Mouse (Mus musculus) heart, postnatal 36 days (tissue): ENCODE data around the gene Slc8a1. TPM values are rescaled to one million over a fixed set of nuclear protein-coding genes. Genes with fewer than 3 reads are reported as not detected.
A peak's percentile ranks its signal among the peaks of the same experiment; 100 is the strongest.

Source experiments
- DNase-seq, 2 experiments: peaks; one replicate each; pipeline ENCODE4 v3.0.0; 2021 to 2022
- intact Hi-C: fragments of 180-260 bp; cut with DNase I; formaldehyde crosslinking; loops from one replicate; pipeline ENCODE4 v1.15.1; 2025
- total RNA-seq, 2 experiments: library from RNA; stranded (reverse); gene quantifications; 2 replicates each; pipeline ENCODE4 v1.2.3; 2021

Gene Slc8a1
- total RNA-seq = 100 to 1,000 TPM; 392 to 411 TPM

GRCm38 (mm10) chr17:81738311-81738755, at the start of gene Slc8a1:
TSS of gene Slc8a1 (minus strand) at chr17:81738377.
- peak; percentile 45 to 46 for DNase-seq
- intact Hi-C loops = loop anchor here (5.0 kb wide), 1 partner anchor 39 kb away; no protein-coding TSS in a partner anchor

- intact Hi-C loops = loop anchor here (1.0 to 5.0 kb wide), 3 partner anchors 130 to 593 kb away; no protein-coding TSS in a partner anchor
- peak; percentile 51 to 58 for DNase-seq
Observed at GRCm38 (mm10) chr17:81787350-81787749, 49.2 kb upstream of the Slc8a1 start.

DNA sequence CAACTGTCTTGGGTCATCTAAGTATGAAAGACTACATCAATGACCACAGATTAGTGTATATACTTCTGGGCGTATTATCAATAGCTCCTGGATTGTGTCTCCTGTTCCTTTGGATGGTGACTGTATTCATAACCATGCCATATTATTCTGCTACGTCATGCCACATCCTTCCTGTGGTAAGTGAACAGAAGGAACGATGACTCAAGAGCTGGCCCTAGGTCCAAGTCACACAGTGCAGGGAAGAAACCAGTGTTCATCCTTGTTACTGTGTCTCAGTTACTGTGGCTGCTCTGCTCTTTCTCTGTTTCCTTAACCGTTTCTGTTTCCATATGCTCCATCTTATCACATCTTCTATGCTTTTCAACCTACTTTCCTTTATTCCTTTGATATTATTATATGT, 44.1 kb upstream of the Slc8a1 start:
- no peak for DNase-seq
- intact Hi-C loops = no loop called here

DNA sequence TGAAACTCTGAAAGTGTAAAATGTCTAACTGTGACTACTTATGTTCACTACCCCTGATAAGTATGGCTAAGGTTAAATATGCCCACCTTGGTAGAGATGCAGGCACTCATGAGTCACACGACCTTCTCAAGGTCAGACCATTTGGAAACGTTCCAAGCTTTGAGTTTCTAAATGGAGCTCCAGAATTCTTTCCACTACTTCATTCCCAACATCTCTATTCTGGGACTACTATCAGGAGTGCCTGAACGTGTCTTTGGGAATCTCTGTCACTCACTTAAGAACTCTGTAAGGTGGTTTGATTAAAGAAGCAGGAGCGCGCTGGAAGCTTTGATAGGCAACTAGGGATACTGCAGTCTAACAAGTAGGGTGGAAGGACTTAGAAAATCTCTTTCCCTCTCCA, 43.3 kb upstream of the Slc8a1 start:
- intact Hi-C loops = no loop called here

GRCm38 (mm10) chr17:81779883-81780282, 41.7 kb upstream of the Slc8a1 start:
- intact Hi-C loops = loop anchor here (5.0 kb wide), 1 partner anchor 43 kb away; the partner anchor contains the start of gene Slc8a1
- no peak for DNase-seq

More for the DNA sequence above, 43.3 kb upstream of the Slc8a1 start:
- peak; percentile 7 to 33 for DNase-seq

DNA sequence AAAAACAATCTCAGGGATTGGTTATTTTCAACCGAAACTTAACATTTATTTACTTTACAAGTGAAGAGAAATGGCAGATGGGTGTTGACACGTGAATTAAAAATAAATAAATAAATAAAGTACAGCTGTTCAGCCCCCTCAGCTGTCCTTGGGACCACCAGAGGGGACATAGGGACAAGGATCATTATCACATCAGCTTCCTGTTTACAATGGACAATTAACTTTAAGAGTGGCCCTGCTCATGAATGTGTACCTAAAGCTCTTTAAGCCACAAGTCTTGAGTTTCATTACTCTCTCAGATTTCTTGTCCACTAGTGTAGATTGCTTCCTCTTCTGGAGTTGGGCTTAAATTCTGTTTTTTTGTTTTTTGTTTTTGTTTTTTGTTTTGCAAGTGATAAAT, 12.5 kb upstream of the Slc8a1 start:
- intact Hi-C loops = no loop called here
- no peak for DNase-seq

GRCm38 (mm10) chr17:81743034-81743433, 4.9 kb upstream of the Slc8a1 start:
- no peak for DNase-seq
- intact Hi-C loops = no loop called here

GRCm38 (mm10) chr17:81740576-81740975, 2.4 kb upstream of the Slc8a1 start:
- intact Hi-C loops = no loop called here

GRCm38 (mm10) chr17:81737779-81738178, 398 bp downstream of the Slc8a1 start:
- no peak for DNase-seq
- intact Hi-C loops = loop anchor here (5.0 kb wide), 1 partner anchor 40 kb away; no protein-coding TSS in a partner anchor

More at GRCm38 (mm10) chr17:81740576-81740975, 2.4 kb upstream of the Slc8a1 start:
- no peak for DNase-seq

GRCm38 (mm10) chr17:81737309-81737708, 868 bp downstream of the Slc8a1 start:
- intact Hi-C loops = loop anchor here (5.0 kb wide), 1 partner anchor 40 kb away; no protein-coding TSS in a partner anchor
- peak in 1 of 2 experiments; percentile 19 for DNase-seq

GRCm38 (mm10) chr17:81735583-81735982, 2.6 kb downstream of the Slc8a1 start:
- DNase-seq = no peak
- intact Hi-C loops = loop anchor here (5.0 kb wide), 1 partner anchor 42 kb away; no protein-coding TSS in a partner anchor

DNA sequence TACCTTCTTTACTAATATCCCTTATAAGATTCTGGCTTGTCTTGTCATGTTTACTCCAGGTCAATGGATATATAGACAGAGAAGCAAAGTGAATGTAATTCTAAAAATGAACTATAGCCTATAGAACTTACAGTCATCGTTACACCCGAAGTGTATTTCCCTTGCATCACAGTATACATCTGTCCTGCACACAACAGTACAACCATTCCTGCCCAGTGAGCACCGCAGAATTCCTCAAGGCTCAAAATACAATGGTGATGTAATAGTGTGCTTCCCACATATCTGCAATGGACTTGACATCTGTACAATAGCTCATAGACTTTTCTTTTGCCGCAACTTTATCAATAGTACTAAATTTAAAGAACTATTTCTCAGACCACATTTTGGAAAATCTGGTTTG, 8.3 kb downstream of the Slc8a1 start:
- intact Hi-C loops = no loop called here
- no peak for DNase-seq

- peak in 1 of 2 experiments; percentile 41 for DNase-seq
- intact Hi-C loops = no loop called here
Observed at GRCm38 (mm10) chr17:81712273-81712751, 25.9 kb downstream of the Slc8a1 start.

GRCm38 (mm10) chr17:81704761-81705160, 33.4 kb downstream of the Slc8a1 start:
- DNase-seq = no peak
- intact Hi-C loops = no loop called here

- DNase-seq = no peak
- intact Hi-C loops = no loop called here
Observed at GRCm38 (mm10) chr17:81703258-81703657, 34.9 kb downstream of the Slc8a1 start.

DNA sequence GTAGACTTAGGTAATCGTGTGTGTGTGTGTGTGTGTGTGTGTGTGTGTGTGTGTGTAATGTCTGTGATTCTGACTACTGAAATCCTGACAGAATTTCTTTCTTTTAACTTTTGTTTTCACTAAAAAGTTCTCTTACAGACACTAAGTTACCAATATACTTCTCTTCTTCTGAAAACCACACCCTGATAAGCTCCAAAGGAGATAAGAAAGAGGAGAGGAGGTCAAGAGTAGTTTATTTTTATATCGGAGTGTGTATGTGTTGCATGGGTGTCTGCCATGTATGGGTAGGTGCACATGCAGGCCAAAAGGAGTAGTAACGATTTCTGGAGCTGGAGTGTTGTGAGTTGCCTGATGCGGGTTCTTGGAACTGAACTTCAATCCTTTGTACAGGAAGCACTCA, 36.5 kb downstream of the Slc8a1 start:
- DNase-seq = no peak

DNA sequence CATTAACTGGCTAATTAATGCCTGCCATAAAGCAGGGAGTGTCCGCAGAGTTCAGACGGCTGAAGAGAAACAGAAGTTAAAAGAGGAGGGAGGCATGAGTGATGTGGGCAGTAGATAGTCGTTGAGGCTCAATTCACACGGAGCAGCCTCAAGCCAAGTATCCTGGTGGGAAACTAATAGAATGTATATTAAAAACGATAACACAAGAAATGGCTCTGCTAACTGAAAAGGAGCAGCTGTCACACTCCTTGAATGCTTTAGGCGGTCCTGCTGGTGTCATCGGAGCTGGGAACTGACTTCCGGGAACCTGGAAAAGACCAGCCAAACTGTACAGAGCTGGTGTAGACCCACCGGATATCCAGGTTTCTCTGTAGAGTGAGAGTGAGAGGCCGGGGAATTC, 39.4 kb downstream of the Slc8a1 start:
- DNase-seq = no peak

More for the DNA sequence above, 36.5 kb downstream of the Slc8a1 start:
- intact Hi-C loops = no loop called here

DNA sequence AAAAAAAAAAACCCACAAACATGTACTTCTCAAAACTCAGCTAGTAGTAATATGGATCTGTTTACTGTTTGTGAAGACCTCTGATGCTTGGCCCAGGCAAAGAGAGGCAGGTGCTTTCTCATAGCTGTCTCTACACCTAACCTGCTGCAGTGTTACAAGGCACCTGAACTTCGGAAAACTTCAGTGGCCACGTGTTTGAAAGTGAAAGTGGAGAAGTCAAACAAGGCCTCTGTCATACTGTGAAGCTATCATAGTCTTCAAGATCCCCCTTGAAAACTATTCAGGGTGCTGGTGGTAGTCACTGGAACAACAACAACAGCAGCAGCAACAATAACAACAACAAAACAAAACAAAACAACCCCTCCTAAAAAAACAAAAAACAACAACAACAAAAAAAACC, 40.5 kb downstream of the Slc8a1 start:
- no peak for DNase-seq
- intact Hi-C loops = no loop called here

More for the DNA sequence above, 39.4 kb downstream of the Slc8a1 start:
- intact Hi-C loops = no loop called here

GRCm38 (mm10) chr17:81694977-81695376, 43.2 kb downstream of the Slc8a1 start:
- intact Hi-C loops = no loop called here
- no peak for DNase-seq

GRCm38 (mm10) chr17:81679616-81680015, 58.6 kb downstream of the Slc8a1 start:
- intact Hi-C loops = no loop called here
- DNase-seq = no peak

GRCm38 (mm10) chr17:81677450-81677849, 60.7 kb downstream of the Slc8a1 start:
- intact Hi-C loops = no loop called here
- no peak for DNase-seq

DNA sequence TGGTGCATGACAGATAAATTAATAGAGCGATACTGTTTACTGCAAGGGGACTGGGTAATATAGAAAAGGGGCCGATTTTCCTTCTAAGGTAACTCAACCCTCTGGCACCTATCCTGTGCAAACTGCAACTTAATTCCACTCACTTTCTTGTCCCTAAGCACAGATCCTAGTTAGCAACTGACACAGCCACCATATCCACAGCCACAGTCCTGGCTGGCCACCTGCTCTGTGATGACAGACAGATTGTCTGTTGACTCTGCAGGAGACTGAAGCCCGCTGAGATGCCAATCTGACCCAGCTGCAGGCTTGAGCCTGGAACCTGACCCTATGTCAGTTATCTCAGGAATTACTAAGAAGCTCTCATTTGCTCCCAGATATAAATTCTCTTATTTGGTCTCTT, 62.0 kb downstream of the Slc8a1 start:
- intact Hi-C loops = no loop called here

More for the DNA sequence above, 62.0 kb downstream of the Slc8a1 start:
- no peak for DNase-seq
